In the genomic region with DNA sequence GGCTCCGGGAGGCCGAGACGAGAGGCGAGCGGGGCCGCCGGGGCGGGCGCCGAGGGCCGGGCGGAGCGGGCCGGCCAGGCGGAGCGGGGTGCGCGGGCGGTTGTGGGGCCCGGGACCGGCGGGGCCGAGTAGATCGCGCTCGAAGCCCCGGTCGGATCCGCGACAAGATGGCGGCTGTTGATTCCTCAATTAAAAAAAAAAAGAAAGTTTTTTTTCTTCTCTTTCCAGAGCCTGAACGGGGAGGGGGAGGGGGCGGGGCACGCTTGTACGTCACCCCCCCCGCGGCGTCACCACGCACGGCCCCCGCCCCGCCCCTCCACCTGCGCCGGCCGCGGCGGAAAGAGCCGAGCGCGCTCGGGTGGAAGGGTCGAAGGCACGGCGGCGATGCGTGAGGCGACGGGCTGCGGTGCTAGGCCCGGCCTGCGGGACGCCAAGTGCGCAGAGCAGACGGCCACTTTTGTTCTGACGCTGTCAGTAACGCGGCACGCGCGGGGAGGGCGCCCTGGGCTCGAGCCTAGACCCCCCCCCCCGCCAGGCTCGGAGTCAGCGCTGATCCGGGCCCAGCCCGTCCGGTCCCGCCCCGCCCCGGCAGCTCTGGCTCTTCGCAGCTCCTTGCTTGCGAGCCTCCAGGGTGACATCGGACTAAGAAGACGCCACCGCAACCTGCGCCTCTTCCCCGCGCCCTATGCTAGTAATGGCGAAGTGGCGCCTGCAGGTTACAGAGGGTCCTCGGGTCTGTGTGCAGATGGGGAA, we compare ENCODE assay signal across 8 mouse cellular contexts. TPM values are rescaled to one million over a fixed set of nuclear protein-coding genes. Genes with fewer than 3 reads are reported as not detected.
DNase-seq lines count a peak whose midpoint lies in the region; ATAC-seq lines count a peak whose summit lies in the region.

A gene (minus strand): TSS at position 199 of the 753 bp plus-strand sequence.

- no peaks in the 10 kb centered on the region for H3K36me3 ChIP-seq in hindbrain, embryonic 12.5 days

- H3K4me2 ChIP-seq in hindbrain, embryonic 12.5 days (replicated peaks): peak within 1 kb of the TSS; percentile 78

- H3K9me3 ChIP-seq in hindbrain, embryonic 12.5 days (replicated peaks): no peaks in the 10 kb centered on the region

- WGBS in hindbrain, embryonic 12.5 days: under 1% methylated on average over 56 of the region's 92 CpGs

- peak; percentile 96 for DNase-seq in MN1 (ENCODE audit: low spot score)
- DNase-seq in cerebellum, adult 9-10 months: peak; percentile 89
- peak; percentile 46 to 89 for DNase-seq in frontal cortex, adult 2 months (ENCODE audit: extremely low spot score in 1 of 2, low spot score in 1 of 2)
- peak; percentile 91 to 96 for DNase-seq in layer of hippocampus, postnatal 14 days (ENCODE audit: low spot score in 2 of 2)
- peak; percentile 92 for DNase-seq in lung, postnatal 14 days
- peak; percentile 82 for DNase-seq in retina, adult 2 months (ENCODE audit: low read depth, low spot score)
- peak; percentile 91 for DNase-seq in thymus, postnatal 36 days

- H3K4me3 ChIP-seq in hindbrain, embryonic 12.5 days: peak within 1 kb of the TSS; percentile 97

- H3K9ac ChIP-seq in hindbrain, embryonic 12.5 days: peak within 1 kb of the TSS; percentile 94

- ATAC-seq in hindbrain, embryonic 12.5 days (ENCODE audit: low FRiP score): peak; percentile 93

- peaks cover 22% of the 10 kb centered on the region for H3K4me1 ChIP-seq in hindbrain, embryonic 12.5 days

- peak within 1 kb of the TSS; percentile 98 for H3K27ac ChIP-seq in hindbrain, embryonic 12.5 days

- H3K27me3 ChIP-seq in hindbrain, embryonic 12.5 days: peaks cover 11% of the 10 kb centered on the region

RNA-seq across cellular contexts. Expression of the gene that starts here (rescaled TPM):
- polyA plus RNA-seq in frontal cortex, adult 2 months (2012; rRNA removed): 37.1 and 38.0 TPM in 2 replicates
- 40.8 and 45.7 TPM in 2 replicates for polyA plus RNA-seq in hindbrain, embryonic 12.5 days (2016; fragmentation: Nextera tagmentation; extraction: Ambion mirVana)
- 10 to 100 TPM; 80.4 to 86.4 TPM for total RNA-seq in layer of hippocampus, postnatal 14 days (2021)

Comparison
In these comparisons a context has a peak if more than half of its experiments do, and no peak if none do; other contexts are left out.
1. Peak in every context shown above with its lines: DNase-seq, ATAC-seq, H3K4me3 ChIP-seq and H3K27ac ChIP-seq.